Mouse (Mus musculus): ENCODE measurements around the gene Ptgis.

Gene Ptgis

DNA sequence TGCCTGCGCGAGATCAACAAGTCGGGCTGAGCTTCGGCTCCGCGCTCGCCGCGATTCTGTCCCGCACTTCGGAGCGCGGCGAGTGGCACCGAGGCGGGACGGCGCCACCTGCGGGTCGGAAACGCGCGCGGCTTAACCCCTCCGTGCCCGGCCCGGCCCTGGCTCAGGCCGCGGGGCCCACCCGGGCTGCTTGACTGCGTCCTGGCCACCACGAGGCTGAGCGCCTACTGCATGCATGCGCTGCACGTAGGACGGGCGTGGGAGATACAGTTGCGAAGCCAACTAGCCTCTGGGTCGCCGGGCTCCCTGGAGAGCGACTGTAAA, 50.4 kb downstream of the Ptgis start, which contains the start of gene Kcnb1:
Gene Kcnb1, minus strand, starts transcription at position 80 of the 324 bp plus-strand sequence.
- DNase-seq (ENCODE audit: low read depth) = peak; percentile 41

GRCm38 (mm10) chr2:167189291-167190075, 50.9 kb downstream of the Ptgis start:
- DNase-seq (ENCODE audit: low read depth) = no peak

DNA sequence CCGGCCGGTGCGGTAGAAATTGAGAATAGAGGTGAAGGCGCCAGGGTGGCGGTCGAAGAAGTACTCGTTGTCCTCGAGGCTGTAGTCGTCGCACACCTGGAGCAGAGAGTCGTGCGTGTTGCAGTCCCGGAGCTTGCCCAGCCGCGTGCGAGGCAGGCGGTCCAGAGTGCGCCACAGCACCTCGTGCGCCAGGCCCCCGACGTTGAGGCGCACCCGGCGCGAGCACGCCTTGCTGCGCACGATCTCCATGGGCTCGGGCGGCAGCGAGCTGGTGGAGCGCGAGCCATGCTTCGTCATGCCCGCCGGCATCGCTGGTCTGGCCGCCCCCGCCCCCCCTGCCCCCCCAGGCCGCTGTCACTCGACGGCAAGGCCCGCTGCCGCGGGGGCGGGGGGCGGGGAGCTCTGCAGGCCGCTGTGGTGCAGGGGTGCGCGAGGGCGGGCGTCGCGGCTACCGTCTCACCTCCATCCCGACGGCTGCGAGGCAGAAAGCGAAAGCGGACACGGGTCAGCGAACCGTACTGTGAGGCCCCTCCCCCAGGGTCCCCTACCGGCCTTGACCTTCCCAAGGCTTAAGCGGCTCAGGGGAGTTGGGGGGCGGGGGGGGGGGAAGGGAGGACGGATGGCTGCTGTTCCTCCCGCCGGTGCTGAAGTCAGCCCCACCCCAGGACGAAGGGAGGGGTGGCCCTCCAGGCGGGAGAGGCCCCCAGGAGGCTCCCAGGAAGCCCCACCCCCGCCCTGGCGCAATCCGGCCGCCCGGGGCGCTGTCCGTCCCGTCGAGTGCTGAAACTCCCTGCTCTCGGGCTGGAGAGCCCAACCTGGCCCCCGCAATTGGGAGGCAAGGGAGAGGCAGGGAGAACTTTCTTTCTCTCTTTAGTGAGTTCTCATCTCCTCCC, 51.8 kb downstream of the Ptgis start:
- DNase-seq (ENCODE audit: low read depth) = peak; percentile 65

GRCm38 (mm10) chr2:167187119-167187518, 53.3 kb downstream of the Ptgis start:
- DNase-seq (ENCODE audit: low read depth) = no peak

- DNase-seq (ENCODE audit: low read depth) = no peak
These were observed 53.9 kb downstream of the Ptgis start for GRCm38 (mm10) chr2:167186544-167186943.

DNA sequence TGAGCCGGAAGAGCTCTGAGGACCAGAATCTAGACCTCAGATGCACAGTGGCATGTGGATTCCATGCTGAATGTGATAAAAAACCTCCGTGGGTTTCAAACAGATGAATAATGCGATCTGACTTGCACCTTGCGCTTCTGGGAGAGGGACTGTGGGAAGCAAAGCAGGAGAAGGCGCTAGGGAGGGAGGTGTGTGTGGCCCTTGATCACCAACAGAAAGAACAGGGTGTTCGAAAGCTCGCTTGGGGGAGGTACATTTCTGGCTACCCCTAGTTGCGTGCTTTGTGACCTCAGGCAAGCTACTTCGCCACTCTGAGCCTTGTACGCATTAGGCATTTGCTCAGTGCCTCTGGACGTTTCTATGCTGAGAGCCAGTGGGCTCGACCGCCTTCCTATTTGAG, 54.4 kb downstream of the Ptgis start:
- DNase-seq (ENCODE audit: low read depth) = no peak

- DNase-seq (ENCODE audit: low read depth) = no peak
These were observed 55.0 kb downstream of the Ptgis start for GRCm38 (mm10) chr2:167185432-167185831.

GRCm38 (mm10) chr2:167181662-167182389, 58.6 kb downstream of the Ptgis start:
- no peak for DNase-seq (ENCODE audit: low read depth)

DNA sequence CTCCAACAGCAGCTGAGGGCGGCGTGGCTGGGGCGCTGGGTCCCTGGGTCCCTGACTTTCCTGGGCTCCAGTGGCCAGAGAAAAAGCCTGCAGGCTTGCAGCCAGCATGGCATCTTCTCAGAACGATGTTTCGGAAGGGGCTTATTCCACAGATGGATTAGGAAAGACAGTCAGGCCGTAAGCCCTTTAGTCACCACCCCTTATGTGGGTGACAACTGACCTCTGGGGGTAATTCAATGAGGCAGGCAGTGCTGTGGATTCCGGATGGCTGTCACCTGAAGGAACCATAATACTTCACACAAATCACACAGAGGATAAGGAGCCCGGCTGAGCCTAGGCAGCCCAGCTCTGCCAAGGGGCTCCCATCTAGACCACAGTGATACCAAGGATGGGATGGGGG, 59.3 kb downstream of the Ptgis start:
- no peak for DNase-seq (ENCODE audit: low read depth)

GRCm38 (mm10) chr2:167179301-167179700, 61.1 kb downstream of the Ptgis start:
- DNase-seq (ENCODE audit: low read depth) = no peak

DNA sequence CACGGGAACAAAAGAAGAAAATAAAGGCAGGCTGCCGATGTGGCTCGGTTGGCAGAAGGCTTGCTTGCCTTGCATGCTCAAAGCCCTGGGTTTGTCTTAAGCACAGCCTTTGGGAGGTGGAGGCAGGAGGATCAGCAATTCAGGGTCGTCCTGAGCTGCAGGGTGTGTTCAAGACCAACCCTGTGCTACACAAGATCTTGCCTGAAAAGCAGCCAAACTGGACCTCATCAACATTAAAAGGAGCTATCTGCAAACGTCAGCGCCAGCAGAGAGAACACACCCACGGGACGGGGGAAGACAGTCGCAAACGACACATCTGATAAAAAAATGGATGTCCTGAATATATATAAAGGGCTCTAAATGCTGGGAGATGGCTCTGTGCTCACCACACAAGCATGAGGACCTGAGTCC, 63.2 kb downstream of the Ptgis start:
- no peak for DNase-seq (ENCODE audit: low read depth)

DNA sequence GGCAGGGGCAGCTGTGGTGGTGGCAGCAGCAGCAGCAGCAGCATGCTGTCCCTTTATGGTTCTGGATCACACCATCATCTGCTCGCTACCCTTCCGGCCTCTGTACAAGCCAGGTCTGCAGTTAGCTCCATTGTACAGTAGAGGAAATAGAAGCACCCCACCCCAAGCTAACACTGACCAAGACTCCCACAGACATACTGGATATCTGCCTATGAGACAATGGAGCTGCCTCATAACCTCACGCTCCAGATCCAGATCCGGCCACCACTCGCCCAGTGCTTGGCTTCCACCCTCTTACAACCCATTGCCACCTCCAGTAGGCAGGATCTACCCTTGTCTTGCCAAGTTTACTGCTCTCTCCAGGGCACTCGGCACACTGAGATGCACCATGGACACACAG, 65.1 kb downstream of the Ptgis start:
- DNase-seq (ENCODE audit: low read depth) = no peak

DNA sequence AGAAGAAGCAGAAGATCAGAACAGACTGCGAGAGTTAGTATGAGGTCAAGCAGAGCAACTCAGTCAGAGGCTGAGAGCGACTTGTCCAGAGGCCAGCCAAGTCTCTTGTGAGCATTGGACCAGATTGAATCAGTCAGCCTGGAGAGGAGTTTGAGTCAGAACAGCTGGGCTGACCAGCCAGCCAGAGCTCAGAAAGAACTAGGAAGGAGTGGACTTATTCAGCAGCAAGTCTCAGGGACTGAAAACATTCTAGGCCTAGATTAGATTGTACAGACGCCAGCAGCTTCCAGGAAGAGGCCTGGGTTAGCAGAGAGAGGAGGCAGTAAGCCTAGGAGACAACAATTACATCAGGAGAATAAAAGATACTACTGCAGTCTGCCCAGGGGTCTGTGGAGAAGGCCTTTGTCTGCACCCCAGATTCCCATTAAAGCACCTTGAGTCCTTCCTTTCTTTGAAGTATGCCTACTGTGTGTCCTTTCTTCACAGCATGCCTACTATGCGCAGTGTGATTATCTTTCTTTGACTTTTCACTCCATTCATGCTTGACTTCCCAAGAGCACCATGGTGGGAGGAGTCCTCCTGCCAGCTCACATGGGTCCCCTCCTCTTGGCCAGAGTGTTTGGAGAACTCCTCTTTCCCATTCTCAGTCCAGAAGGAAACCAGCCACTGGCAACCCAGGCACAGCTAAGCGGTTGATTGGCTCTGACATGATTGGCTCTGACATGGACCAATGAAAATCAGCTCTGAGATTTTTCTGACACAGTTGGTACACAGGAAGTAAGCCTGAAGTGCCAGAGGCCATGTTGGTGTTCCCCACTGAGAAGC, 67.1 kb downstream of the Ptgis start:
- DNase-seq (ENCODE audit: low read depth) = no peak

DNA sequence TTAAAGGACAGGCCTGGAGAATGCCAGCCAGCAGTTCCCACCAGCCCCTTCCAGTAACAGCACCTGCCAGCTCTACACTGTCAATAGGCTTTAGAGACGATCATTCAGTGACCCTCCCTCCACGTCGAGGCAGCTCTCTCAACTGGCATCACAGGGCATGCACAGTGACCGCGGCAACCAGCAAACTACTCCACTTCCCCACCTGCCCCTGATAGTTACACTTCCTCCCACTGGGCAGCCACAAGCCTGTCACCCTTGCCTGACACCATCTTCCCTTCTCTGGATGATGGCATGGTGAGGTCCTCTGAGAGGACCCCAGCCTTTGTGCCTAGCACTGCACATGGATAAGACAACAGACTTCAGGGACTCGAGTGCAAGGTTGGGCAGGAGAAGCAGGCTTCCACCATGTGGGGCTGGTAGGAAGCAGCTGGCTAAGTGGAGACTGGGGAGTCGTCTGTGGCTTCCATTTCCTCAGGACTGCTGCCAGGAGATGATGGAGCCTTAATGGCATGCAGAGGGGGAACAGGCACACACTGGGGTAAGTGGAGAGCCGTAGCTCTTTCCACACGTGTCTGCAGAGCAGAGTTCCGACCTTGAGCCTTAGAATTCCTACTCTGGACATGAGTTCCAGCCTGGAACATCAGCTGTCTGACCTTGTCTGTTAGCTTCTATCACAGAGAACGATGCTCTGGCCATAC, 72.7 kb downstream of the Ptgis start:
- DNase-seq (ENCODE audit: low read depth) = no peak

DNA sequence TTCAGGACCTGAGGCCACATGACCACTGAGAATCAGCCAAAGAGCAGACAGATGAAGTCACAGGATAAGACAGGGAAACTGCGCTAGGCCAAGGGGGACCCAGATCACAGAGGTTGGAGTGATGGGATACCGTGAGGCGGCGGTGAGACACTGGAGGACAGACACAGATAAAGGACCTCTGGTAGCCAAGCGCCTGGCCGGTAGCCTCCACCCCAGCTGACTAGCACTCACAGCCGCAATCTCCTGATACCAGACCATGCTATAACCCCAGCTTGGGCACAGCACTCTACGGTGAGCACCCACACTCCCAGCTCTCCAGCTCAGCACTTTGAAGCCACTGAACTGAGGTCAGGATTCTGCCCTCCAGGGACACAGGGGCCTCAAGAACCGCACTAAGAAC, 76.8 kb downstream of the Ptgis start:
- no peak for DNase-seq (ENCODE audit: low read depth)

GRCm38 (mm10) chr2:167163134-167163533, 77.3 kb downstream of the Ptgis start:
- DNase-seq (ENCODE audit: low read depth) = no peak

GRCm38 (mm10) chr2:167162516-167163021, 77.8 kb downstream of the Ptgis start:
- DNase-seq (ENCODE audit: low read depth) = no peak

GRCm38 (mm10) chr2:167159721-167160120, 80.7 kb downstream of the Ptgis start:
- no peak for DNase-seq (ENCODE audit: low read depth)

DNA sequence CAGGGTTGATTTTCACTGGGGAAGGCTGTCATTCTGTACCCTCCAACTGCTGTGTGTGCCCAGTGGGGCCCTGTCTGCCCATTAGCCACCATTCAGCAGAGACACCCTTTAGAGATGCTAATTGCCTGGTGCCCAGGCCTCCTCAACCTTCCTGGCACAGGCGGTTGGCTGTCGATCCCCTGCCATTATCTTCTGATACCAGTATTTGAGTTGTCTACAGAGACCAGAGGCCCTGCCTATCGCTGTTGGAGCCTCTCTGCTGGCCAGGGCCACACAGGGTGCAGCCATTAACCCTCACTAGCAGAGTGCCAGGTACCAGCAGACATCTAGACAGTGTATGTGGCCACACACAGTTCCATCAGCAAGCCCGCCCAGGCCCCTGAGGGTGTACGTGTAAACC, 81.6 kb downstream of the Ptgis start:
- DNase-seq (ENCODE audit: low read depth) = no peak

DNA sequence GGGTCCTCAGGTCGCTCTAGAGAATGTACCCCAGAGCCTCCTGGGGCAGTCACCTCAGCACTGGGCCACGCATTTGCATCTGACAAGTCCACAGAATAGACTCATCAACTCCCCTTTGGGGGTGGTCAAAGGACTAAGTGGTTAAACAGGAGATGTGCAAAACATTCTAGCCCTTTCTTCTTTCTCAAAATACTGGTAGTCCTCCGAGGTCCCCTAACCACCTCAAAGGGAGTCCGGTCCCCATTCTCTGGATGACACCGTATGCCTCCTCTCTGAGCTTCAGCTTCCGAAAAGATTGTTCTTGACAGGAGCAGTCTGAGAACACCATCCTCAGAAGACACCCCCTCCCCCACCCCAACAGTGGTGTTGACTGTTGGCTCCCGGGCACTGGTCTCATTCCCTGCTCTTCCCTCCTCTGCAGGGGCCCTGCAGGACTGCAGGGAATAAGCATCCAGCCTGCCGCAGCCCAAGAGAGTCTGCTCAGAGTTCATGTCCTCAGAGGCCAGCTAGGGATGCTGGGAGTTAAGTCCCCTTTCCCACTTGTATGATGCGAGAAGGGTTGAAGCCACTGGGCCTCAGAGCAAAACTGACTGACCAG, 84.2 kb downstream of the Ptgis start:
- DNase-seq (ENCODE audit: low read depth) = no peak
